Mouse (Mus musculus) adrenal gland, adult (tissue): ENCODE results near the gene Urad.
A peak's percentile ranks its signal among the peaks of the same experiment; 100 is the strongest.

Experiments used
- DNase-seq, 2 experiments: peaks; one replicate each; pipeline ENCODE4 v3.0.0; 2022 to 2023; ENCODE audit warnings: low spot score in 1 of 2; ENCODE audit not compliant: inconsistent age in 2 of 2

The Urad gene

GRCm38 (mm10) chr5:147322183-147322582 lies at the start of gene Urad:
Gene Urad, minus strand, starts transcription at chr5:147322440.
- DNase-seq = no peak

- DNase-seq = no peak
Measured at GRCm38 (mm10) chr5:147370276-147370675, 48.0 kb upstream of the Urad start.

- DNase-seq = no peak
Measured at GRCm38 (mm10) chr5:147368221-147368620, 46.0 kb upstream of the Urad start.

GRCm38 (mm10) chr5:147365995-147366765 lies 43.9 kb upstream of the Urad start:
- no peak for DNase-seq

- DNase-seq = peak; percentile 6 to 28
Measured at GRCm38 (mm10) chr5:147363054-147363453, 40.8 kb upstream of the Urad start.

- DNase-seq = no peak
Measured at GRCm38 (mm10) chr5:147358481-147358880, 36.2 kb upstream of the Urad start.

GRCm38 (mm10) chr5:147357536-147357935 lies 35.3 kb upstream of the Urad start:
- DNase-seq = peak; percentile 8 to 40

- DNase-seq = no peak
Measured at GRCm38 (mm10) chr5:147356260-147357055, 34.2 kb upstream of the Urad start.

GRCm38 (mm10) chr5:147355788-147356187 lies 33.5 kb upstream of the Urad start:
- no peak for DNase-seq

- DNase-seq = no peak
Measured at GRCm38 (mm10) chr5:147354985-147355384, 32.7 kb upstream of the Urad start.

- no peak for DNase-seq
Measured at GRCm38 (mm10) chr5:147354161-147354780, 32.0 kb upstream of the Urad start.

- no peak for DNase-seq
Measured at GRCm38 (mm10) chr5:147351931-147352330, 29.7 kb upstream of the Urad start.

GRCm38 (mm10) chr5:147345981-147346380 lies 23.7 kb upstream of the Urad start:
- DNase-seq = no peak

- DNase-seq = no peak
Measured at GRCm38 (mm10) chr5:147343904-147344303, 21.7 kb upstream of the Urad start.

GRCm38 (mm10) chr5:147342901-147343300 lies 20.7 kb upstream of the Urad start:
- no peak for DNase-seq

- DNase-seq = no peak
Measured at GRCm38 (mm10) chr5:147340741-147341414, 18.6 kb upstream of the Urad start.

- DNase-seq = no peak
Measured at GRCm38 (mm10) chr5:147339560-147339959, 17.3 kb upstream of the Urad start.

- no peak for DNase-seq
Measured at GRCm38 (mm10) chr5:147338967-147339366, 16.7 kb upstream of the Urad start.

- no peak for DNase-seq
Measured at GRCm38 (mm10) chr5:147332711-147333110, 10.5 kb upstream of the Urad start.

GRCm38 (mm10) chr5:147331547-147331946 lies 9.3 kb upstream of the Urad start:
- DNase-seq = peak; percentile 10 to 52

- no peak for DNase-seq
Measured at GRCm38 (mm10) chr5:147329946-147330345, 7.7 kb upstream of the Urad start.
